Mouse (Mus musculus): Measurements from ENCODE around the gene Cryaa.

Gene Cryaa

GRCm38 (mm10) chr17:31656682-31657081 is 20.9 kb upstream of the Cryaa start:
- peak overlapping the region; percentile 98 for H3K4me3 ChIP-seq (replicated peaks; ENCODE audit: low read length)
- peaks cover 70% of the 10 kb centered on the region for H3K4me1 ChIP-seq (replicated peaks; ENCODE audit: low read depth, low read length)
- peaks cover 61% of the 10 kb centered on the region for H3K36me3 ChIP-seq (ENCODE audit: insufficient read depth, low read length)
- no peaks in the 10 kb centered on the region for H3K9me3 ChIP-seq (ENCODE audit: low read length)
- no peaks in the 10 kb centered on the region for H3K27me3 ChIP-seq (ENCODE audit: insufficient read depth, low read length)
- no peak for TF ChIP-seq NANOG (IDR thresholded peaks at IDR 0.05; ENCODE audit: borderline replicate concordance, low read length)
- no peak for TF ChIP-seq POU5F1 (IDR thresholded peaks at IDR 0.05; ENCODE audit: borderline replicate concordance, low read length)
- TF ChIP-seq CTCF (conservative IDR thresholded peaks at IDR 0.05; ENCODE audit: low read length) = no peak

DNA sequence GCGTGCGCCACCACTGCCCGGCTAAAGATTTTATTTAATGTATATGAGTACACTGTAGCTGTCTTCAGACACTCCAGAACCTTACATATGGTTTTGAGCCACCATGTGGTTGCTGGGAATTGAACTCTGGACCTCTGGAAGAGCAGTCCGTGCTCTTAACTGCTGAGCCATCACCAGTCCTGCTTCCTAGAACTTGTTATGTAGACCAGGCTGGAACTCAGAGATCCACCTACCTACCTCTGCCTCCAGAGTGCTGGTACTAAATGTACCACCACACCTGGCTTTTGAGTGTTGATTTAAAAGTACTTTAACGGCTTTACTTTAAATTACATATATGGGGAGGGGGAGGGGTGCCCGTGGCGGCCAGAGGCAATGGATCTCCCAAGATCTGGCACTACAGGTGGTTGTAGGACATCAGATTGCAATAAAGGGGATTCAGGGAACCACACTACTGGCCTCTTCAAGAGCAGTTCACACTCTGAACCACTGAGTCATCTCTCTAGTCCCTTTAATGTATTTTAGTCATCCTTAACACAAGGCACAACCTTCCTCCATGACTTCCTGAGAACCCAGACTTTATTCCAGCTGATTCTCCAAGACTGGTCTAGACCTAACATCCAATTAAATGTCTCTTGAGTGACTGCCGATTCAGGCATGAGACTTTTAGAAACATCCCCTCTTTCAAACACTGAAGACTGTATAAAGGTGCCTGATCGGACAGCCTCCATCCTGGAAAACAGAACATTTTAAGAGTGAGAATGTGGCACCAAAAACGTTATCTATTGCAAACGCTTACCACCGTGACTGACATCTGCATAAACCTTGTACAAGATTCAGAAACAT is 20.2 kb upstream of the Cryaa start:
- no peaks in the 10 kb centered on the region for H3K9me3 ChIP-seq (ENCODE audit: low read length)
- TF ChIP-seq POU5F1 (IDR thresholded peaks at IDR 0.05; ENCODE audit: borderline replicate concordance, low read length) = no peak
- no peak for TF ChIP-seq CTCF (conservative IDR thresholded peaks at IDR 0.05; ENCODE audit: low read length)
- TF ChIP-seq NANOG (IDR thresholded peaks at IDR 0.05; ENCODE audit: borderline replicate concordance, low read length) = no peak
- peaks cover 54% of the 10 kb centered on the region for H3K36me3 ChIP-seq (ENCODE audit: insufficient read depth, low read length)
- peaks cover 63% of the 10 kb centered on the region for H3K4me1 ChIP-seq (replicated peaks; ENCODE audit: low read depth, low read length)
- H3K4me3 ChIP-seq (replicated peaks; ENCODE audit: low read length) = peak overlapping the region; percentile 98
- no peaks in the 10 kb centered on the region for H3K27me3 ChIP-seq (ENCODE audit: insufficient read depth, low read length)

DNA sequence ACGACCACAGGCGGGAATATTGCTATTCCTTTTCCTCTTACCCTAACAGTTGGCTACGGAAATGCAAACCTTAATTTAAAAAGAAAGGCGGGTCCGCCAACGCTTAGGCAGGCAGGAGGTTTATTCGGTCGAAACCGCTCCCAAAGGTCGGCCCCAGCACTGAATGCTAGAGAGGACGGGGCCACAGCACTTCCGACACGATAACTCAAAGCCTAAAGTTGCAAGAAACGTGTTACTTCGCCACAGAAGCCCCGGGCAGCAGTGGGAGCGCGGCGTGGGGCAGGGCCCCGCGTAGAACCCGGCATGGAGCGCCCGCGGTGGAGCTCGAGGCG is 19.5 kb upstream of the Cryaa start:
- TF ChIP-seq CTCF (conservative IDR thresholded peaks at IDR 0.05; ENCODE audit: low read length) (no peak), NANOG (IDR thresholded peaks at IDR 0.05; ENCODE audit: borderline replicate concordance, low read length) (no peak), POU5F1 (IDR thresholded peaks at IDR 0.05; ENCODE audit: borderline replicate concordance, low read length) (no peak)
- Histone ChIP-seq H3K4me1 (replicated peaks; ENCODE audit: low read depth, low read length) (peaks cover 55% of the 10 kb centered on the region), H3K36me3 (ENCODE audit: insufficient read depth, low read length) (peaks cover 47% of the 10 kb centered on the region), H3K4me3 (replicated peaks; ENCODE audit: low read length) (peak overlapping the region; percentile 98), H3K27me3 (ENCODE audit: insufficient read depth, low read length) (no peaks in the 10 kb centered on the region), H3K9me3 (ENCODE audit: low read length) (no peaks in the 10 kb centered on the region)

DNA sequence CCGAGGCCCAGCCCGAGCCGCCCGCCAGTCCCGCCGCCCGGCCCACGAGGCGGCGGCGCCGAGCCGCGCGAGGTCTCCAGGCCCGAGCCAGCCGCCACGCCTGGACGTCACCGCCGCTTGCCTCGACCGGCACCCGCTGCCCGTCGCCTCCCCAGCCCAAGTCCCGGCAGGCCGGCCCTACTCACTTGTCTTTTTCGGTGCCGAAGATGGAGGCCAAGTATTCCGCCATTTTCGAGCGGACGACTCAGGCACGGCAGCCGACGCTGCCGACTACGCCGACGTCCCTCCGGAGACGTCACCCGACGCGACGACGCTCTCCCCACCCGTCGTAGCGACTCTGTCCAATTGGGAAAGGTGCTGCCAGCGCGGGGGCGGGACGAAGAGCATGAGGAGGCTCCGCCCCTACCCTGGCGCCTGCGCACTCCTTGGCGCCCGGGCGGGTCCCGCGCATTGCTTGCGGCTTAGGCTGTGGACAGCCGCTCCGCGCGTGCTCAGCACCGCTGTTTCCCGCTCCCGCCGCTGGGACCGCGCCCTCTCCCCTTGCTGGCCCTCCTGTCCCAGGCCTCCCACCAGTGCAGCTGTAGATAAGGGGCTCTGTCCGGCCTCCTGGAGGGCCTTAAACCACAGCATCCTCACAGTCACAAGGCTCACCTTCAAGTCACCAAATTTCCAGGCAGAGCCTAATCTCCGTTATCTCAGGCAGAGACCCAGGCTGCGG is 19.0 kb upstream of the Cryaa start, which contains the start of gene U2af1:
Gene U2af1 (minus strand): TSS at position 425 of the 718 bp plus-strand sequence.
- TF ChIP-seq CTCF (conservative IDR thresholded peaks at IDR 0.05; ENCODE audit: low read length) = no peak
- TF ChIP-seq POU5F1 (IDR thresholded peaks at IDR 0.05; ENCODE audit: borderline replicate concordance, low read length) = no peak
- TF ChIP-seq NANOG (IDR thresholded peaks at IDR 0.05; ENCODE audit: borderline replicate concordance, low read length) = no peak
- Histone ChIP-seq H3K27me3 (ENCODE audit: insufficient read depth, low read length) (no peaks in the 10 kb centered on the region), H3K4me1 (replicated peaks; ENCODE audit: low read depth, low read length) (peaks cover 50% of the 10 kb centered on the region), H3K36me3 (ENCODE audit: insufficient read depth, low read length) (peaks cover 41% of the 10 kb centered on the region), H3K4me3 (replicated peaks; ENCODE audit: low read length) (peak within 1 kb of the TSS; percentile 98), H3K9me3 (ENCODE audit: low read length) (no peaks in the 10 kb centered on the region)

DNA sequence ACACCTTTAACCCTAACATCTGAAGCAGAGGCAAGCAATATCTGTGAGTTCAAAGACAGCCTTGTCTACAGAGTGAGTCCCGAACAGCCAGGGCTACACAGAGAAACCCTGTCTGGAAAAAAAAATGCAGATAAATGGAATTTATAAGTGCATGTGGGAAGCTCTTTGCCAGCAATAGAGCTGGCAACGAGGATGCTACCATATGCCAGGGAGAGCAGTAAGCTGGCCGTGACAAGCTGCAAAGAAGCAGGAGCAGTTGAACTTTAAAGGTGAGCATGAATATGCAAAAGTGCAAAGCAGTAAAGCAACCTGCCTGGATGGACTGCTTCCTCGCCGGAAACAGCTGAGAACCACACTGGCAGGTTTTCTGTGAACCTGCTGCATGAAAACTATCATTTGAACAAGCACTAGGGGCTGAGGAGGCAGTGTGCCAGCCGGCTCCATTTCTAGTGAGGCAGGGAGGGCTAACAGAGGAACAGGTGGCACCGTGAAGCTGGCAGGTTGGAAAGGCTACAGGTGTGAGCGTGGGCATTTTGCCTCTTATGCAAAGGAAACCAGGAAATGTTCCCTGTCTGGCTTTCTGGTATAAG is 16.9 kb upstream of the Cryaa start:
- TF ChIP-seq POU5F1 (IDR thresholded peaks at IDR 0.05; ENCODE audit: borderline replicate concordance, low read length) (no peak), CTCF (conservative IDR thresholded peaks at IDR 0.05; ENCODE audit: low read length) (no peak), NANOG (IDR thresholded peaks at IDR 0.05; ENCODE audit: borderline replicate concordance, low read length) (no peak)
- H3K36me3 ChIP-seq (ENCODE audit: insufficient read depth, low read length) = peaks cover 21% of the 10 kb centered on the region
- H3K9me3 ChIP-seq (ENCODE audit: low read length) = no peaks in the 10 kb centered on the region
- no peak overlapping the region for H3K4me3 ChIP-seq (replicated peaks; ENCODE audit: low read length)
- H3K27me3 ChIP-seq (ENCODE audit: insufficient read depth, low read length) = no peaks in the 10 kb centered on the region; the same call in 1 of the 2 replicates
- peaks cover 29% of the 10 kb centered on the region for H3K4me1 ChIP-seq (replicated peaks; ENCODE audit: low read depth, low read length)

DNA sequence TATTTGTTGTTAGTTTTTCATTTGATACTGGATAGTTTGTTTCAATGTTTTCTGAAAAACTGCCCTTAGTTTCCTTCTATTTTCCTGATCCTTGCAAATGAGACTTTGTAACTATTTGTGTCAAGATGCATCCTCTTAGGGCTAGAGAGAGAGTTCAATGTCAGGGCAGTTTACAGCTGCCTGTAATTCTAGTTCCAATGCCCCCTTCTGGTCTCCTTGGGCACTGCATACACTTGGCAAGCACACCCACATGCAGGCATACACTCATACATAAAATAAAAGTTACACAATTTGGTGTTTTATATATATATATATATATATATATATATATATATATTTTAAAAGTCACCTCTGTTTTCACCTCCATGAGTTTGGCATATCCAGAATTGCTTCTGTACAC is 14.8 kb upstream of the Cryaa start:
- Histone ChIP-seq H3K36me3 (ENCODE audit: insufficient read depth, low read length) (peaks cover under 1% of the 10 kb centered on the region; the same call in 1 of the 2 replicates), H3K27me3 (ENCODE audit: insufficient read depth, low read length) (peaks cover 8% of the 10 kb centered on the region; the same call in 1 of the 2 replicates), H3K4me1 (replicated peaks; ENCODE audit: low read depth, low read length) (peaks cover 11% of the 10 kb centered on the region), H3K4me3 (replicated peaks; ENCODE audit: low read length) (no peak overlapping the region), H3K9me3 (ENCODE audit: low read length) (no peaks in the 10 kb centered on the region)
- TF ChIP-seq NANOG (IDR thresholded peaks at IDR 0.05; ENCODE audit: borderline replicate concordance, low read length) = no peak
- peak; percentile 52 for TF ChIP-seq CTCF (conservative IDR thresholded peaks at IDR 0.05; ENCODE audit: low read length)
- no peak for TF ChIP-seq POU5F1 (IDR thresholded peaks at IDR 0.05; ENCODE audit: borderline replicate concordance, low read length)

- no peaks in the 10 kb centered on the region for H3K36me3 ChIP-seq (ENCODE audit: insufficient read depth, low read length)
- H3K27me3 ChIP-seq (ENCODE audit: insufficient read depth, low read length) = peaks cover 8% of the 10 kb centered on the region; the same call in 1 of the 2 replicates
- TF ChIP-seq POU5F1 (IDR thresholded peaks at IDR 0.05; ENCODE audit: borderline replicate concordance, low read length) (no peak), CTCF (conservative IDR thresholded peaks at IDR 0.05; ENCODE audit: low read length) (peak; percentile 68), NANOG (IDR thresholded peaks at IDR 0.05; ENCODE audit: borderline replicate concordance, low read length) (no peak)
- H3K4me1 ChIP-seq (replicated peaks; ENCODE audit: low read depth, low read length) = peaks cover 2% of the 10 kb centered on the region
- H3K4me3 ChIP-seq (replicated peaks; ENCODE audit: low read length) = no peak overlapping the region
- H3K9me3 ChIP-seq (ENCODE audit: low read length) = no peaks in the 10 kb centered on the region
These were observed 12.8 kb upstream of the Cryaa start for GRCm38 (mm10) chr17:31664760-31665159.

DNA sequence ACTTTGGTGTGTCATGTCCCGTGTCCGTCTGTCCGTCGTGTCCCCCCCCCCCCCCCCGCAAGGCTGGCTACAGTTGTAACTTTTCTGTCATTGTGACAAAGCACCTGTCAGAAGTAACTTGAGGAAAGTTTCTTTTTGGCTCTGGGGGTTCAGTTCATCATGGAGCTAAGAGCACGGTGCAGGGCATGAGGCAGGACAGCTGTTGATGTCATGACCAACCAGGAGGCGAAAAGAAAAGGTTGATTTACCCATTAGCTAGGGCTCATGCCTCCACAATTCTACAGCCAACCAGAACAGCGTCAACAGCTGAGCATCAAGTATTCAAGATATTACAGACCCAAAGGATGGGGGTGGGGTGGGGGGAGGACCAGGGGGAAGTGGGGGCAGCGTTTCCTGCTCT is 9.3 kb upstream of the Cryaa start:
- Histone ChIP-seq H3K36me3 (ENCODE audit: insufficient read depth, low read length) (no peaks in the 10 kb centered on the region), H3K4me3 (replicated peaks; ENCODE audit: low read length) (no peak overlapping the region), H3K9me3 (ENCODE audit: low read length) (no peaks in the 10 kb centered on the region), H3K27me3 (ENCODE audit: insufficient read depth, low read length) (peaks cover 8% of the 10 kb centered on the region; the same call in 1 of the 2 replicates), H3K4me1 (replicated peaks; ENCODE audit: low read depth, low read length) (peaks cover 3% of the 10 kb centered on the region; the same call in 1 of the 2 replicates)
- TF ChIP-seq CTCF (conservative IDR thresholded peaks at IDR 0.05; ENCODE audit: low read length) (no peak), POU5F1 (IDR thresholded peaks at IDR 0.05; ENCODE audit: borderline replicate concordance, low read length) (no peak), NANOG (IDR thresholded peaks at IDR 0.05; ENCODE audit: borderline replicate concordance, low read length) (no peak)

Measured in E14TG2a.4 (cell line).